Mouse (Mus musculus) neural tube, embryonic 11.5 days (tissue): ENCODE data around the gene Zswim7. TPM values are rescaled to one million over a fixed set of nuclear protein-coding genes. Genes with fewer than 3 reads are reported as not detected.
"Not testable (repeated sequence)": the region's sequence is repeated elsewhere in the genome, so short reads cannot be mapped to it uniquely, and the experiment has no call there.

Experiments
- ATAC-seq: fragments of 200-750 bp; cut with Nextera tagmentation; 2 replicates; pipeline ENCODE4 v1.8.0; 2017; ENCODE audit warnings: moderate number of reproducible peaks, mild to moderate bottlenecking, moderate TSS enrichment, moderate library complexity; ENCODE audit not compliant: insufficient read depth, low FRiP score, low TSS enrichment
- DNase-seq: peaks from one replicate; pipeline ENCODE4 v3.0.0-alpha.2; 2015; ENCODE audit warnings: low spot score
- H3K27ac ChIP-seq: fragments of 300-500 bp; sonication (generic); 2 replicates; pipeline ENCODE4 v1.5.1; 2014; ENCODE audit warnings: low read depth, mild to moderate bottlenecking, low read length
- H3K27me3 ChIP-seq: fragments of 300-500 bp; sonication (generic); 2 replicates; pipeline ENCODE4 v1.6.1; 2014; ENCODE audit warnings: mild to moderate bottlenecking, low read length, mixed read lengths; ENCODE audit not compliant: control insufficient read depth, insufficient read depth
- H3K36me3 ChIP-seq: fragments of 300-500 bp; sonication (generic); 2 replicates; pipeline ENCODE4 v1.6.1; 2014; ENCODE audit warnings: mild to moderate bottlenecking, low read length, moderate library complexity, mixed read lengths; ENCODE audit not compliant: control insufficient read depth, insufficient read depth
- H3K4me1 ChIP-seq: fragments of 300-500 bp; sonication (generic); 2 replicates; pipeline ENCODE4 v1.6.1; 2014; ENCODE audit warnings: low read length, mixed read lengths; ENCODE audit not compliant: control insufficient read depth, insufficient read depth
- H3K4me2 ChIP-seq: fragments of 300-500 bp; sonication (generic); 2 replicates; pipeline ENCODE4 v1.6.1; 2014; ENCODE audit warnings: low read depth, mild to moderate bottlenecking, moderate library complexity
- H3K4me3 ChIP-seq: fragments of 300-500 bp; sonication (generic); 2 replicates; pipeline ENCODE4 v1.5.1; 2014; ENCODE audit warnings: low read depth, low read length
- H3K9ac ChIP-seq: fragments of 300-500 bp; sonication (generic); 2 replicates; pipeline ENCODE4 v1.6.1; 2014; ENCODE audit warnings: mild to moderate bottlenecking, low read length
- H3K9me3 ChIP-seq: fragments of 300-500 bp; sonication (generic); 2 replicates; pipeline ENCODE4 v1.6.1; 2016; ENCODE audit warnings: low read length; ENCODE audit not compliant: control insufficient read depth
- WGBS: fragments of 180-500 bp; shearing (Covaris S2); extraction: QIAGEN DNeasy Blood & Tissue Kit; methylation state at CpG from one replicate; pipeline ENCODE4 v1.1.7; 2014; 5-methylcytosine and 5-hydroxymethylcytosine counted together
- polyA plus RNA-seq: library from polyadenylated mRNA; unstranded; fragments of >200 nt; fragmentation: Nextera tagmentation; extraction: Ambion mirVana; gene quantifications from 2 replicates; pipeline ENCODE4 v1.2.1, GENCODE M21; 2014

The Zswim7 gene
- polyA plus RNA-seq, 1 experiment from 2014 or later: 19.7 TPM

DNA sequence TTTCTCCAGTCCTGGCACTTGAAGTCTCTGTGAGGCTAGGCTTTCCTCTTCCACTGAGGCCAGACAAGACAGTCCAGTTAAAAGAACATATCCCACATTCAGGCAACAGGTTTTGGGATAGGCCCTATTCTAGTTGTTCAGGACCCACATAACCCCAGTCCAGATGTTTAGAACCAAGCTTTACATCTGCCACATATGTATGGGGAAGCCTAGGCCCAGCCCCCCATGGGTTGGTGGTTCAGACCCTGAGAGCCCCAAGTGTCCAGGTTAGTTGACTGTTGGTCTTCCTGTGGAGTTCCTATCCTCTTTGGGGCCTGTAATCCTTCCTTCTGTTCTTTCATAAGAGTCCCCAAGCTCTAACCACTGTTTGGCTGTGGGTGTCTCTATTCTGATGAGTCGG is 6.5 kb upstream of the Zswim7 start:
- no peaks in the 10 kb centered on the region for H3K27me3 ChIP-seq
- WGBS: 80% methylated on average over 1 of the region's 1 CpGs
- no peaks in the 10 kb centered on the region for H3K4me1 ChIP-seq
- no peak overlapping the region for H3K4me2 ChIP-seq
- H3K9me3 ChIP-seq: no peaks in the 10 kb centered on the region
- no peak overlapping the region for H3K4me3 ChIP-seq
- DNase-seq: no peak
- no peak overlapping the region for H3K27ac ChIP-seq
- H3K36me3 ChIP-seq: peaks cover 6% of the 10 kb centered on the region; the same call in 1 of the 2 replicates
- ATAC-seq: no peak
- no peak overlapping the region for H3K9ac ChIP-seq

DNA sequence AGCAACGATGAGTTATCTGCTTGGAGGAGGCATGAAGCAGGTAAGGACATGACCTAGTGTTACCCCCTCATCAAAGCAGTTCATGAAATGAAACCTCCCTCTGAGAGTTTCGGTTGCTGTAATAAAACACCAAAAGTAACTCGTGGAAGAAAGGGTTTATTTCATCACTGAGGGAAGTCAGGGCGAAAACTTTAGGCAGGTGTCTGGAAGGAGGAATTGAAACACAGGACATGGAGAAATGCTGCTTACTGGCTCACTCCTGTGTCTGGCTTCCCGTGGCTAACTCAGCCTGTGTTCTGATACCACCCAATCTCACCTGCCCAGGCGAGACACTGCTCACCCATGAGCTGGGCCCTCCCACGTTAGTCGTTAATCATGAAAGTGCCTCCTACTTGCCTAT is 3.8 kb upstream of the Zswim7 start:
- H3K9ac ChIP-seq: no peak overlapping the region
- H3K27ac ChIP-seq: no peak overlapping the region
- H3K4me1 ChIP-seq: no peaks in the 10 kb centered on the region
- no peak overlapping the region for H3K4me2 ChIP-seq
- 87% methylated on average over 8 of the region's 8 CpGs for WGBS
- peaks cover 6% of the 10 kb centered on the region; the same call in 1 of the 2 replicates for H3K36me3 ChIP-seq
- no peaks in the 10 kb centered on the region for H3K9me3 ChIP-seq
- no peak for ATAC-seq
- H3K27me3 ChIP-seq: no peaks in the 10 kb centered on the region
- no peak for DNase-seq
- no peak overlapping the region for H3K4me3 ChIP-seq

DNA sequence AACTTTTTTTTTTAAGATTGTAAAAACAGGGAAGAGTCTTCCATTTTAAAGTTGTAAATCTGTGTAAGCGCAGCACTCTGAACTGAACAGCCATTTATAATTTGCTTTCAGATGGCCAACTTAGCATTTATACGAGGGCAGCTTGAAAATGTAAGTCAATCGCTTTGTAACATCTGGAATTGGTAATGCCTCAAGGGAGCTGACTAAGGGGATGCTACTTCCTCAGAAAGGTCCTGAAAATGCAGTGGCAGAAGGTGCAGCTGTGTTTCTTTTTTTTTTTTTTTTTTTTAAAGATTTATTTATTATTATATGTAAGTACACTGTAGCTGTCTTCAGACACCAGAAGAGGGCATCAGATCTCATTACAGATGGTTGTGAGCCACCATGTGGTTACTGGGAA is 2.8 kb upstream of the Zswim7 start:
- not testable (repeated sequence) for H3K36me3 ChIP-seq, ATAC-seq

DNA sequence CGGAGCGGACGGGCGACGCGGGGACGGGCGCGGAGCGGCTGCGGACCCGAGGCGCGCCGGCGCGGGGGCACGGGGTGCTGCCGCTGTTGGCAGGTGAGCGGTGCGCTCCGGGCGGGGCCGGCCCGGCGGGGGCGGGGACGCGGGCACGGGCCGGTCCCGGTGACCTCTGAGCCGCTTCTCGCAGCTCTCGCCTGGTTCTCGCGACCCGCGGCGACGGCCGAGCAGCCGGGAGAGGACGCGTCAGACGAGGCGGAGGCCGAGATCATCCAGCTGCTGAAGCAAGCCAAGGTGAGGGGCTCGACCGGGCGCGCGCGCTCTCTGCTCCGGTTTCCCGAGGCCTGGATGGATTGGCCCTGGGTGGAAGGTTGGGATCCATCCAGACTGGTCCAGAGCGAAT is 424 bp upstream of the Zswim7 start:
- Histone ChIP-seq H3K27ac (peak overlapping the region; percentile 75), H3K36me3 (no peaks in the 10 kb centered on the region), H3K27me3 (no peaks in the 10 kb centered on the region), H3K4me2 (peak overlapping the region; percentile 77), H3K4me3 (peak overlapping the region; percentile 92), H3K9ac (peak overlapping the region; percentile 89), H3K4me1 (no peaks in the 10 kb centered on the region), H3K9me3 (no peaks in the 10 kb centered on the region)
- ATAC-seq (peak; percentile 62), DNase-seq (peak; percentile 64)
- WGBS: under 1% methylated on average over 52 of the region's 57 CpGs

More for the DNA sequence above, 2.8 kb upstream of the Zswim7 start:
- not testable (repeated sequence) for H3K27ac ChIP-seq, H3K4me1 ChIP-seq, H3K9ac ChIP-seq, H3K9me3 ChIP-seq, H3K4me2 ChIP-seq, H3K4me3 ChIP-seq, H3K27me3 ChIP-seq, DNase-seq
- 85% methylated on average over 3 of the region's 3 CpGs for WGBS

GRCm38 (mm10) chr11:62278027-62278426 is 3.1 kb downstream of the Zswim7 start:
- H3K36me3 ChIP-seq: no peaks in the 10 kb centered on the region
- H3K4me1 ChIP-seq: no peaks in the 10 kb centered on the region
- H3K9me3 ChIP-seq: no peaks in the 10 kb centered on the region
- H3K27me3 ChIP-seq: no peaks in the 10 kb centered on the region
- H3K27ac ChIP-seq: no peak overlapping the region
- DNase-seq (peak; percentile 72), ATAC-seq (no peak)
- H3K9ac ChIP-seq: no peak overlapping the region
- WGBS: 28% methylated on average over 5 of the region's 5 CpGs
- H3K4me3 ChIP-seq: no peak overlapping the region
- H3K4me2 ChIP-seq: no peak overlapping the region

DNA sequence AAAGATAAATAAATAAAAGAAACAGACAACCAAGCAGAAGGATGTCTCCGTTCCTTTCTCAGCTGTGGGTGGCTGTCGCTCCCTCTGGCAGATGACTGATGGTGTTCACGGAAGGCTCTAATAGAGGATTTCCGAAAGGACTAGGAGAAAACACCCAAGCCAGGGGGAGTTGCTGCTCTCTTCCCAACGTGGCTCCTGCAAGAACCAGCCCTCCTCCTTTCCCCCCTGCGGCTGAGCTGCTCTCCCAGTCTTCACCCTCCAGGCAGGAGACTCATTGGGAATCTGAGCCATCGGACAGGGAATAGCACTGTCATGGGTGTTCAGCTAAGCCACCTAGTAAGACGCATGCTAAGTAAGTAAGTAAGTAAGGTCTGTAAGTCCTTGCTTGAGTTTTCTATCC is 4.1 kb downstream of the Zswim7 start:
- no peak overlapping the region for H3K4me3 ChIP-seq
- no peaks in the 10 kb centered on the region for H3K36me3 ChIP-seq
- DNase-seq (no peak), ATAC-seq (no peak)
- no peaks in the 10 kb centered on the region for H3K27me3 ChIP-seq
- no peak overlapping the region for H3K27ac ChIP-seq
- H3K9me3 ChIP-seq: no peaks in the 10 kb centered on the region
- H3K9ac ChIP-seq: no peak overlapping the region
- H3K4me2 ChIP-seq: no peak overlapping the region
- WGBS: 53% methylated on average over 8 of the region's 8 CpGs
- H3K4me1 ChIP-seq: no peaks in the 10 kb centered on the region

GRCm38 (mm10) chr11:62270851-62271250 is 10.3 kb downstream of the Zswim7 start:
- Histone ChIP-seq H3K27me3 (no peaks in the 10 kb centered on the region), H3K36me3 (no peaks in the 10 kb centered on the region), H3K9ac (no peak overlapping the region), H3K4me1 (no peaks in the 10 kb centered on the region), H3K27ac (no peak overlapping the region), H3K9me3 (no peaks in the 10 kb centered on the region), H3K4me2 (no peak overlapping the region), H3K4me3 (no peak overlapping the region)
- no peak for DNase-seq
- WGBS: 64% methylated on average over 5 of the region's 5 CpGs
- no peak for ATAC-seq

DNA sequence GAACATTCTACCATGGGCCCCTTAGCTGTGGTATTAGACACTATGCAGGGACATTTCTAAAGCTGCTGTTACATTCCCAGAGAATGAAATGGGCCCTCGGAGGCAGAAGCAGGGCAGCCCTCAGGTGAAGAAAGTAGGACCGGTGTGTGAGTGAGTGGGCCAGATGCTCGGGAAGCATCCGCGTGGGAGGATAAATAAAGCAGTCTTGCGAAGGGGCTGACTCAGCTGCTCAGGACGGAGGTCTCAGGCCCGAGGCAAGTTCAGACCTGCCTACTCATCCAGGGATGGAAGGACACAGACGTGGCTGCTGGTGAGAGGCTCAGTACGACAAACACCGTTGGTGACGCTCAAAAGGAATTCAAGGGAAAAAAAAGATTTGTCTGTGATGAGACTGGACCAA is 12.1 kb downstream of the Zswim7 start:
- no peak overlapping the region for H3K9ac ChIP-seq
- no peaks in the 10 kb centered on the region for H3K27me3 ChIP-seq
- no peaks in the 10 kb centered on the region for H3K9me3 ChIP-seq
- DNase-seq (no peak), ATAC-seq (no peak)
- WGBS: 82% methylated on average over 12 of the region's 12 CpGs
- H3K27ac ChIP-seq: no peak overlapping the region
- no peak overlapping the region for H3K4me3 ChIP-seq
- no peaks in the 10 kb centered on the region for H3K36me3 ChIP-seq
- H3K4me1 ChIP-seq: no peaks in the 10 kb centered on the region
- H3K4me2 ChIP-seq: no peak overlapping the region

DNA sequence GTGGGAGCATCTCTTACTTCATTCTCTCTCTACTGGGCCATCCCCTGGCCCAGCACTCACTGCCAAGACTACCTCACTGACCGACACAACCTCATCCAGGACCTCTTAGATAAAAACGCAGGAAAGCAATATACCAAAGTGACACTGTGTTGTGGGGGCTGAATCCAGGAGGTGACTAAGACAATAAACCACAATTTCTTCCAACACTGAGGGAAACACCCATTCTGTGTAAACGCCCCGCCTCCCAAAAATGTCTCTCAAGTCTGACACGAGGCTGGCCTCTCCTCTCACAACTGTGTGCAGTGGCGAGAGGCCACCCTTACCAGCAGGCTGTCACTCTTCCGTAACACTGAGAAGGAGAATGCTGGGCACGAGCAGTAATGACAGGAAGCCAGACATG is 12.8 kb downstream of the Zswim7 start:
- no peak overlapping the region for H3K4me2 ChIP-seq
- no peak for DNase-seq
- no peak for ATAC-seq
- no peaks in the 10 kb centered on the region for H3K36me3 ChIP-seq
- WGBS: 79% methylated on average over 8 of the region's 8 CpGs
- H3K9ac ChIP-seq: no peak overlapping the region
- H3K4me3 ChIP-seq: no peak overlapping the region
- no peaks in the 10 kb centered on the region for H3K4me1 ChIP-seq
- no peaks in the 10 kb centered on the region for H3K27me3 ChIP-seq
- no peak overlapping the region for H3K27ac ChIP-seq
- no peaks in the 10 kb centered on the region for H3K9me3 ChIP-seq
